Mouse (Mus musculus) megakaryocyte, embryonic 14.5 days (primary cell): ENCODE data around the gene Zdhhc7. TPM values are rescaled to one million over a fixed set of nuclear protein-coding genes. Genes with fewer than 3 reads are reported as not detected.

Source experiments
- H3K27me3 ChIP-seq: replicated peaks from 2 replicates; pipeline ENCODE3; 2012; ENCODE audit warnings: inconsistent platforms
- H3K36me3 ChIP-seq: replicated peaks from 2 replicates; pipeline ENCODE3; 2012; ENCODE audit warnings: low read length, inconsistent platforms, mixed read lengths
- H3K4me1 ChIP-seq: 2 replicates; pipeline ENCODE4 v1.6.1; 2012; ENCODE audit warnings: inconsistent platforms
- H3K4me3 ChIP-seq: replicated peaks from 2 replicates; pipeline ENCODE3; 2012; ENCODE audit warnings: moderate library complexity, mild to moderate bottlenecking, inconsistent platforms
- H3K9me3 ChIP-seq: 2 replicates; pipeline ENCODE4 v1.6.1; 2012; ENCODE audit warnings: inconsistent platforms
- FLI1 ChIP-seq: IDR thresholded peaks from 2 replicates; pipeline ENCODE4 v1.6.1; 2012; ENCODE audit warnings: low read length, inconsistent platforms, mixed read lengths
- GATA1 ChIP-seq: IDR thresholded peaks from 3 replicates; pipeline ENCODE4 v1.6.1; 2012; ENCODE audit warnings: mixed read lengths, low read length, inconsistent platforms, borderline replicate concordance
- polyA plus RNA-seq: library from polyadenylated mRNA; stranded (reverse); fragments of >175 nt; gene quantifications from 2 replicates; pipeline ENCODE4 v1.2.3, GENCODE M21; 2012; ENCODE audit warnings: low replicate concordance; ENCODE audit not compliant: insufficient read depth

The Zdhhc7 gene
- polyA plus RNA-seq, 1 experiment: 29.1 TPM

GRCm38 (mm10) chr8:120075347-120075746 is 25.9 kb downstream of the Zdhhc7 start:
- TF ChIP-seq FLI1: no peak
- no peak for TF ChIP-seq GATA1

GRCm38 (mm10) chr8:120074516-120074915 is 26.8 kb downstream of the Zdhhc7 start:
- Histone ChIP-seq H3K4me1 (peaks cover 4% of the 10 kb centered on the region), H3K9me3 (no peaks in the 10 kb centered on the region), H3K4me3 (no peak overlapping the region), H3K27me3 (peaks cover 73% of the 10 kb centered on the region), H3K36me3 (no peaks in the 10 kb centered on the region)
- no peak for TF ChIP-seq FLI1
- TF ChIP-seq GATA1: no peak

More at GRCm38 (mm10) chr8:120075347-120075746, 25.9 kb downstream of the Zdhhc7 start:
- H3K4me3 ChIP-seq: no peak overlapping the region
- peaks cover 69% of the 10 kb centered on the region for H3K27me3 ChIP-seq
- H3K36me3 ChIP-seq: peaks cover under 1% of the 10 kb centered on the region
- H3K4me1 ChIP-seq: peaks cover 4% of the 10 kb centered on the region
- H3K9me3 ChIP-seq: no peaks in the 10 kb centered on the region

DNA sequence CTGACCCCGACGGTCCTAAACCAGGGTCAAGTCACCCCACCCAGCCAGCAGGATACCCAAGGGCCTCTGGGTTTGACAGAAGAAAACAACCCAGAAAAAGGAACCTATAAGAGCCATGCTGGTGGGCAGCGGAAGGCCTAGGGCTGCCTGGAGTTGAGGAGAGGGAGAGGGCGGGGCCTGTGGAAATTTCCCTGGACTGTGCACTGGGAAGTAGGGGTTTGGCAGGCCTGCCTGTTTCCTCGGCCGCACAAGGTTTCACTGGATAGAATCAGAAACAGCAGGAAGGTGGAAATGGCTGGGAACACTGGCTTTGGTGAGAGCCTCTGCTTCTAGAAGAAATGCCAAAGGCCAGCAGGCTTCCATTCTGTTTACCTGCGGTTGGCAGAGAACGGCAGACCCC is 28.5 kb downstream of the Zdhhc7 start:
- Histone ChIP-seq H3K9me3 (peaks cover 4% of the 10 kb centered on the region; the same call in 1 of the 2 replicates), H3K4me3 (no peak overlapping the region), H3K27me3 (peaks cover 79% of the 10 kb centered on the region), H3K4me1 (no peaks in the 10 kb centered on the region), H3K36me3 (no peaks in the 10 kb centered on the region)
- TF ChIP-seq FLI1 (no peak), GATA1 (no peak)

DNA sequence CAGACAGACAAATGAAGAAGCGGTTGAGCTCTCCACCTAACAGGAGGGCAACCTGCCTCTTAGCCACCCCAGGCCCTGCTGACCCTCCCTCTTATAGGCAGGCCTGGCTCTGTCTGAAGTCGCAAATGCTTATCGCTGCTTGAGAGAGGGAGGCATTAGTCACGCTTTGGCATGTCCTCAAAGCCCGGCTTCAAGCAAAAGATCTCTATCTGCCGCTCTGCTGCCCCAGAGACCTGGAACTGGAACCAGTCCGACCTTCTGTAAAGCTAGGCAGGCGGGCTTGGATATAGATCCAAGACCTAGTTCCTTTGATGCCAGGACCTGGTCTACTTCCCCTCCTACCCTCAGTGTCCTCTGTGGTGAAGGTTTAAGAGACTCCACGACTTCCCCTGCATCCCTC is 29.0 kb downstream of the Zdhhc7 start:
- Histone ChIP-seq H3K9me3 (peaks cover 10% of the 10 kb centered on the region; the same call in 1 of the 2 replicates), H3K36me3 (no peaks in the 10 kb centered on the region), H3K27me3 (peaks cover 85% of the 10 kb centered on the region), H3K4me1 (no peaks in the 10 kb centered on the region), H3K4me3 (no peak overlapping the region)
- TF ChIP-seq FLI1 (no peak), GATA1 (no peak)

GRCm38 (mm10) chr8:120071684-120072083 is 29.6 kb downstream of the Zdhhc7 start:
- Histone ChIP-seq H3K9me3 (peaks cover 10% of the 10 kb centered on the region; the same call in 1 of the 2 replicates), H3K4me1 (peaks cover 4% of the 10 kb centered on the region), H3K36me3 (no peaks in the 10 kb centered on the region), H3K4me3 (no peak overlapping the region), H3K27me3 (peaks cover 85% of the 10 kb centered on the region)
- TF ChIP-seq FLI1: no peak
- no peak for TF ChIP-seq GATA1

- TF ChIP-seq FLI1 (no peak), GATA1 (no peak)
- H3K4me3 ChIP-seq: no peak overlapping the region
Measured at GRCm38 (mm10) chr8:120067936-120068668, 33.2 kb downstream of the Zdhhc7 start.

GRCm38 (mm10) chr8:120066226-120066625 is 35.1 kb downstream of the Zdhhc7 start:
- Histone ChIP-seq H3K4me3 (no peak overlapping the region), H3K27me3 (peaks cover 80% of the 10 kb centered on the region), H3K36me3 (no peaks in the 10 kb centered on the region), H3K9me3 (peaks cover 22% of the 10 kb centered on the region), H3K4me1 (peaks cover 8% of the 10 kb centered on the region)
- TF ChIP-seq GATA1: no peak
- no peak for TF ChIP-seq FLI1

More at GRCm38 (mm10) chr8:120067936-120068668, 33.2 kb downstream of the Zdhhc7 start:
- H3K9me3 ChIP-seq: peaks cover 10% of the 10 kb centered on the region; the same call in 1 of the 2 replicates
- peaks cover 84% of the 10 kb centered on the region for H3K27me3 ChIP-seq
- H3K4me1 ChIP-seq: peaks cover 8% of the 10 kb centered on the region
- H3K36me3 ChIP-seq: no peaks in the 10 kb centered on the region

- peaks cover 78% of the 10 kb centered on the region for H3K27me3 ChIP-seq
- H3K4me3 ChIP-seq: no peak overlapping the region
- no peak for TF ChIP-seq GATA1
- no peak for TF ChIP-seq FLI1
- H3K36me3 ChIP-seq: no peaks in the 10 kb centered on the region
- peaks cover 28% of the 10 kb centered on the region for H3K9me3 ChIP-seq
- peaks cover 8% of the 10 kb centered on the region for H3K4me1 ChIP-seq
Measured at GRCm38 (mm10) chr8:120065611-120066010, 35.7 kb downstream of the Zdhhc7 start.

DNA sequence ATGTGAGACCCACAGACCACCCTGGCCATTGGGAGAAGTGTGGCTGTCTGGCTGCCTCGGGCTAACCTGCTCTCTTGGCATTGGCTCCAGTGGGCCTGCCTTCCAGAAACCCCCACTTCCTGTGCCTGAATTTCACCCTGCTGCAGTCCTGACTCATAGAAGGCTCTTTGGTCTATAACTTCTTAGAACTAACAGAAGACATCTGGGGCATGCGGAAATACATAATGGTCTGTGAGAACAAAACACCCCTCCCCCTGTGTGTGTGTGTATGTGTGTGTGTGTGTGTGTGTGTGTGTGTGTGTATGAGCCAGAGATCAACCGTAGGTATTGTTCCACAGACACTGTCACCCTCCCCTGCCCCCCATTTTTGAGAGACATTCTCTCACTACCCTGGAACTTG is 38.0 kb downstream of the Zdhhc7 start:
- peaks cover 86% of the 10 kb centered on the region for H3K27me3 ChIP-seq
- no peaks in the 10 kb centered on the region for H3K36me3 ChIP-seq
- no peak overlapping the region for H3K4me3 ChIP-seq
- peaks cover 47% of the 10 kb centered on the region for H3K9me3 ChIP-seq
- TF ChIP-seq GATA1 (no peak), FLI1 (no peak)
- H3K4me1 ChIP-seq: peaks cover 8% of the 10 kb centered on the region

DNA sequence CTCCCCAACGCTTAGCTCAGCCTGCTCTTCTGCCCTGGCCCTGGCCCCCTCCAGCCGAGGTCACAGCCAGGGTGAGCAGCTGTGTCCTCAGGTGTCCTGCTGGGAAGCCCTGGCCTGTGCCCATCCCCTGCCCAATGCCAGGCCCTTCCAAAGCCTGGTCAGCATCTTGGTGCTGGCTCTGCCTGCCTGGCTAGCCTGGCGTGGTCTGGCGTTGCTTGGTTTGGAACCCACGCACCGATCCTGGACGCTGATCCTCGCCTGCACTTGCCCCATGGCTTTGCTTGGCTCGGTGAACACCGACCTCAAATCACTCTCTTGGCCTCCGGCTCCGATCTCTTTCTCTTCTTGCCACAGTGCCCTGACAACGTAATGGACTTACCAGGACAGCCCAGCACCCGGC is 38.5 kb downstream of the Zdhhc7 start:
- no peak for TF ChIP-seq GATA1
- no peak for TF ChIP-seq FLI1
- no peaks in the 10 kb centered on the region for H3K36me3 ChIP-seq

More for the DNA sequence above, 38.5 kb downstream of the Zdhhc7 start:
- Histone ChIP-seq H3K27me3 (peaks cover 85% of the 10 kb centered on the region), H3K4me3 (no peak overlapping the region), H3K4me1 (peaks cover 8% of the 10 kb centered on the region), H3K9me3 (peaks cover 48% of the 10 kb centered on the region)
